23 mouse cellular contexts compared by ENCODE assay signal in genomic region chr2:25698696-25699095, GRCm38 (mm10). TPM values are rescaled to one million over a fixed set of nuclear protein-coding genes. Genes with fewer than 3 reads are reported as not detected.
A peak's percentile ranks its signal among the peaks of the same experiment; 100 is the strongest.
DNase-seq lines count a peak whose midpoint lies in the region; ATAC-seq lines count a peak whose summit lies in the region.
"Had no signal": no experiment of that assay in that cellular context is flagged by ENCODE, and none has a peak within 500 bp of the region (broad histone marks: within the 10 kb centered on the region; RNA-seq: fewer than 3 reads in every experiment).

No protein-coding gene starts in this region.

- no peaks in the 10 kb centered on the region for H3K36me3 ChIP-seq in kidney, embryonic 15.5 days
- H3K36me3 ChIP-seq: embryonic facial prominence, embryonic 13.5 days; embryonic facial prominence, embryonic 15.5 days; forebrain, embryonic 10.5 days; forebrain, embryonic 15.5 days had no signal

- H3K9ac ChIP-seq in kidney, embryonic 15.5 days: no peak overlapping the region
- H3K9ac ChIP-seq: embryonic facial prominence, embryonic 13.5 days; embryonic facial prominence, embryonic 15.5 days; forebrain, embryonic 13.5 days; forebrain, embryonic 15.5 days had no signal

- no peak overlapping the region for H3K4me3 ChIP-seq in kidney, embryonic 15.5 days (replicated peaks)
- H3K4me3 ChIP-seq: embryonic facial prominence, embryonic 13.5 days; embryonic facial prominence, embryonic 15.5 days; erythroblast, embryonic 14.5 days; forebrain, embryonic 10.5 days; forebrain, embryonic 13.5 days; forebrain, embryonic 15.5 days had no signal

- no peak for ATAC-seq in kidney, embryonic 15.5 days (replicated peaks; ENCODE audit: low FRiP score)
- ATAC-seq: forebrain, embryonic 13.5 days; forebrain, embryonic 15.5 days had no signal

- peak; percentile 18 for DNase-seq in kidney, adult 11 months
- peak; percentile 37 for DNase-seq in kidney, adult 9 months
- no peak for DNase-seq in kidney, postnatal 10 days
- DNase-seq: adrenal gland, adult 2 months; adrenal gland, postnatal 10 days; adrenal gland, postnatal 25 days; cerebellum, adult 11 months; cerebellum, adult 18-20 months; cerebellum, adult 8-10 months; cerebellum, adult 9-11 months; cerebellum, postnatal 14 days; cerebellum, postnatal 36 days; embryo, embryonic 11 days had no signal

- no peak overlapping the region for H3K27ac ChIP-seq in kidney, embryonic 15.5 days
- H3K27ac ChIP-seq: embryonic facial prominence, embryonic 13.5 days; embryonic facial prominence, embryonic 15.5 days; forebrain, embryonic 10.5 days; forebrain, embryonic 13.5 days; forebrain, embryonic 15.5 days had no signal

- no peak overlapping the region for H3K4me2 ChIP-seq in kidney, embryonic 15.5 days
- H3K4me2 ChIP-seq: embryonic facial prominence, embryonic 13.5 days; embryonic facial prominence, embryonic 15.5 days; forebrain, embryonic 13.5 days; forebrain, embryonic 15.5 days had no signal

- 68% methylated on average over 2 of the region's 2 CpGs for WGBS in kidney, embryonic 15.5 days

- H3K27me3 ChIP-seq in kidney, embryonic 15.5 days: no peaks in the 10 kb centered on the region
- H3K27me3 ChIP-seq: embryonic facial prominence, embryonic 13.5 days; embryonic facial prominence, embryonic 15.5 days; forebrain, embryonic 13.5 days; forebrain, embryonic 15.5 days had no signal

- no peaks in the 10 kb centered on the region for H3K9me3 ChIP-seq in kidney, embryonic 15.5 days (replicated peaks)
- H3K9me3 ChIP-seq: embryonic facial prominence, embryonic 13.5 days; embryonic facial prominence, embryonic 15.5 days; forebrain, embryonic 10.5 days; forebrain, embryonic 13.5 days; forebrain, embryonic 15.5 days had no signal

- 0 out of 2 replicates have a peak, but pooled peaks cover 2% of the 10 kb centered on the region for H3K4me1 ChIP-seq in kidney, embryonic 15.5 days
- H3K4me1 ChIP-seq: embryonic facial prominence, embryonic 13.5 days; embryonic facial prominence, embryonic 15.5 days; forebrain, embryonic 10.5 days; forebrain, embryonic 13.5 days; forebrain, embryonic 15.5 days had no signal

RNA-seq across cellular contexts. Expression of gene Obp2a, which starts 1.1 kb away (rescaled TPM):
- polyA plus RNA-seq in kidney, embryonic 15.5 days (2015; fragmentation: Nextera tagmentation; extraction: Ambion mirVana): 0.23 TPM in 1 of 2 replicates, not detected in the other
- polyA plus RNA-seq: brain, embryonic 14.5 days; C2C12; embryonic facial prominence, embryonic 11.5 days; embryonic facial prominence, embryonic 13.5 days; embryonic facial prominence, embryonic 15.5 days; erythroblast, embryonic 14.5 days; forebrain, embryonic 10.5 days; forebrain, embryonic 13.5 days; forebrain, embryonic 15.5 days had no signal

RNA-seq across cellular contexts. Expression of gene Bmyc, which starts 7.8 kb away (rescaled TPM):
- polyA plus RNA-seq in kidney, embryonic 15.5 days (2015; fragmentation: Nextera tagmentation; extraction: Ambion mirVana): 91.2 and 95.1 TPM in 2 replicates

RNA-seq across cellular contexts. Expression of gene Lcn10, which starts 16.2 kb away (rescaled TPM):
- polyA plus RNA-seq in kidney, embryonic 15.5 days (2015; fragmentation: Nextera tagmentation; extraction: Ambion mirVana): not detected in 2 replicates
- polyA plus RNA-seq: adrenal gland, adult 2 months; brain, embryonic 14.5 days; C2C12; embryonic facial prominence, embryonic 11.5 days; embryonic facial prominence, embryonic 13.5 days; embryonic facial prominence, embryonic 15.5 days; erythroblast, embryonic 14.5 days; forebrain, embryonic 10.5 days; forebrain, embryonic 13.5 days; forebrain, embryonic 15.5 days had no signal

RNA-seq across cellular contexts. Expression of gene Lcn6, which starts 22.1 kb away (rescaled TPM):
- not detected in 2 replicates for polyA plus RNA-seq in kidney, embryonic 15.5 days (2015; fragmentation: Nextera tagmentation; extraction: Ambion mirVana)
- polyA plus RNA-seq: adrenal gland, adult 2 months; brain, embryonic 14.5 days; C2C12; embryonic facial prominence, embryonic 11.5 days; embryonic facial prominence, embryonic 13.5 days; embryonic facial prominence, embryonic 15.5 days; erythroblast, embryonic 14.5 days; forebrain, embryonic 10.5 days; forebrain, embryonic 13.5 days; forebrain, embryonic 15.5 days had no signal

RNA-seq across cellular contexts. Expression of gene Obp2b, which starts 38.1 kb away (rescaled TPM):
- not detected in 2 replicates for polyA plus RNA-seq in kidney, embryonic 15.5 days (2015; fragmentation: Nextera tagmentation; extraction: Ambion mirVana)
- polyA plus RNA-seq: adrenal gland, adult 2 months; brain, embryonic 14.5 days; C2C12; embryonic facial prominence, embryonic 11.5 days; embryonic facial prominence, embryonic 13.5 days; embryonic facial prominence, embryonic 15.5 days; erythroblast, embryonic 14.5 days; forebrain, embryonic 10.5 days; forebrain, embryonic 13.5 days; forebrain, embryonic 15.5 days had no signal
